ENCODE assay signal across 9 mouse cellular contexts in genomic region chr17:35439295-35439747, GRCm38 (mm10). TPM values are rescaled to one million over a fixed set of nuclear protein-coding genes. Genes with fewer than 3 reads are reported as not detected.
DNase-seq lines count a peak whose midpoint lies in the region; ATAC-seq and TF ChIP-seq lines count a peak whose summit lies in the region.
"Not testable (repeated sequence)": the region's sequence is repeated elsewhere in the genome, so short reads cannot be mapped to it uniquely, and the experiment has no call there.
"Had no signal": no experiment of that assay in that cellular context is flagged by ENCODE, and none has a peak within 500 bp of the region (broad histone marks: within the 10 kb centered on the region; RNA-seq: fewer than 3 reads in every experiment).

No protein-coding gene starts in this region.

- not testable (repeated sequence) for H3K36me3 ChIP-seq in hindbrain, embryonic 14.5 days (replicated peaks; ENCODE audit: control insufficient read depth, insufficient read depth); lung, embryonic 14.5 days (ENCODE audit: insufficient read depth); neural tube, embryonic 13.5 days

- intact Hi-C loops in gastrocnemius, adult 2 months (cut with DNase I), result not testable (repeated sequence)

- not testable (repeated sequence) for H3K27me3 ChIP-seq in hindbrain, embryonic 14.5 days (ENCODE audit: control insufficient read depth, insufficient read depth, low read length); neural tube, embryonic 13.5 days
- peaks cover 18% of the 10 kb centered on the region for H3K27me3 ChIP-seq in lung, embryonic 14.5 days (ENCODE audit: insufficient read depth, low read length)

- under 1% methylated on average over 42 of the region's 48 CpGs for WGBS in hindbrain, embryonic 14.5 days
- 1% methylated on average over 41 of the region's 48 CpGs for WGBS in lung, embryonic 14.5 days
- 1% methylated on average over 44 of the region's 48 CpGs for WGBS in neural tube, embryonic 13.5 days

- H3K4me1 ChIP-seq in hindbrain, embryonic 14.5 days (replicated peaks; ENCODE audit: control insufficient read depth, insufficient read depth, low read length); lung, embryonic 14.5 days (ENCODE audit: insufficient read depth); neural tube, embryonic 13.5 days (replicated peaks): not testable (repeated sequence)

- H3K27ac ChIP-seq in gastrocnemius, adult 2 months; hindbrain, embryonic 14.5 days; lung, embryonic 14.5 days (ENCODE audit: low read depth); neural tube, embryonic 13.5 days (replicated peaks): not testable (repeated sequence)

- peak overlapping the region; percentile 87 for H3K4me2 ChIP-seq in hindbrain, embryonic 14.5 days (replicated peaks)
- peak overlapping the region; percentile 83 for H3K4me2 ChIP-seq in lung, embryonic 14.5 days
- peak overlapping the region; percentile 79 for H3K4me2 ChIP-seq in neural tube, embryonic 13.5 days

- H3K9ac ChIP-seq in hindbrain, embryonic 14.5 days, result peak overlapping the region; percentile 56
- H3K9ac ChIP-seq in lung, embryonic 14.5 days, result peak overlapping the region; percentile 42; the same call in 1 of the 2 replicates
- H3K9ac ChIP-seq in neural tube, embryonic 13.5 days, result peak overlapping the region; percentile 74

- ATAC-seq in hindbrain, embryonic 14.5 days (ENCODE audit: low FRiP score), result peak; percentile 70
- ATAC-seq in lung, embryonic 14.5 days (ENCODE audit: insufficient read depth), result peak; percentile 66
- ATAC-seq in neural tube, embryonic 13.5 days (ENCODE audit: low read depth), result peak; percentile 68

- H3K9me3 ChIP-seq in hindbrain, embryonic 14.5 days (ENCODE audit: control insufficient read depth, low read length); lung, embryonic 14.5 days (ENCODE audit: low read depth, low read length); neural tube, embryonic 13.5 days: not testable (repeated sequence)

- DNase-seq in Muller cell, postnatal 12 days (ENCODE audit: inconsistent ontology term), result peak; percentile 43
- peak; percentile 40 for DNase-seq in embryo, embryonic 10.5 days (ENCODE audit: low spot score)
- DNase-seq in gastrocnemius, adult 2 months, result peak; percentile 29
- DNase-seq in hindbrain, embryonic 14.5 days (ENCODE audit: low spot score), result peak; percentile 33
- DNase-seq in kidney, postnatal 4 days, result peak; percentile 25 to 56
- peak; percentile 15 for DNase-seq in lung, embryonic 14.5 days
- peak; percentile 36 for DNase-seq in urinary bladder, adult 2 months (ENCODE audit: low spot score)

- TF ChIP-seq CTCF in gastrocnemius, adult 2 months (IDR thresholded peaks at IDR 0.05); lung, embryonic 14.5 days (IDR thresholded peaks at IDR 0.05; ENCODE audit: low read depth): not testable (repeated sequence)

- H3K4me3 ChIP-seq in gastrocnemius, adult 2 months, result peak overlapping the region; percentile 67
- H3K4me3 ChIP-seq in hindbrain, embryonic 14.5 days (replicated peaks; ENCODE audit: low read length), result peak overlapping the region; percentile 38
- H3K4me3 ChIP-seq in lung, embryonic 14.5 days (ENCODE audit: low read depth, low read length), result peak overlapping the region; percentile 43
- H3K4me3 ChIP-seq in neural tube, embryonic 13.5 days, result peak overlapping the region; percentile 47

RNA-seq across cellular contexts. Expression of gene H2-Q7, which starts 0.4 kb away (rescaled TPM):
- total RNA-seq in gastrocnemius, adult 2 months (2021), result under 1 TPM; 0.61 to 0.82 TPM
- 2.8 and 2.9 TPM in 2 replicates for polyA plus RNA-seq in hindbrain, embryonic 14.5 days (2014; fragmentation: Nextera tagmentation; extraction: Ambion mirVana)
- polyA plus RNA-seq in lung, embryonic 14.5 days (2014; fragmentation: Nextera tagmentation; extraction: Ambion mirVana), result 6.9 and 7.3 TPM in 2 replicates
- 3.4 and 4.0 TPM in 2 replicates for polyA plus RNA-seq in neural tube, embryonic 13.5 days (2015; fragmentation: Nextera tagmentation; extraction: Ambion mirVana)
- 56.1 and 64.7 TPM in 2 replicates for polyA plus RNA-seq in urinary bladder, adult 2 months (2012; rRNA removed)

RNA-seq across cellular contexts. Expression of gene H2-Q6, which starts 14.7 kb away (rescaled TPM):
- under 1 TPM in 1 of 2 experiments, not detected in 1; 0.18 TPM for total RNA-seq in gastrocnemius, adult 2 months (2021)
- 0.44 and 0.71 TPM in 2 replicates for polyA plus RNA-seq in hindbrain, embryonic 14.5 days (2014; fragmentation: Nextera tagmentation; extraction: Ambion mirVana)
- 0.54 and 0.61 TPM in 2 replicates for polyA plus RNA-seq in lung, embryonic 14.5 days (2014; fragmentation: Nextera tagmentation; extraction: Ambion mirVana)
- polyA plus RNA-seq in neural tube, embryonic 13.5 days (2015; fragmentation: Nextera tagmentation; extraction: Ambion mirVana), result 0.37 and 0.42 TPM in 2 replicates
- polyA plus RNA-seq in urinary bladder, adult 2 months (2012; rRNA removed), result 31.9 and 38.8 TPM in 2 replicates

RNA-seq across cellular contexts. Expression of gene H2-Q10, which starts 30.6 kb away (rescaled TPM):
- total RNA-seq in gastrocnemius, adult 2 months (2021), result under 1 TPM; 0.05 to 0.33 TPM
- polyA plus RNA-seq in hindbrain, embryonic 14.5 days (2014; fragmentation: Nextera tagmentation; extraction: Ambion mirVana), result not detected in 2 replicates
- 0.08 and 0.28 TPM in 2 replicates for polyA plus RNA-seq in lung, embryonic 14.5 days (2014; fragmentation: Nextera tagmentation; extraction: Ambion mirVana)
- not detected in 2 replicates for polyA plus RNA-seq in neural tube, embryonic 13.5 days (2015; fragmentation: Nextera tagmentation; extraction: Ambion mirVana)
- polyA plus RNA-seq in urinary bladder, adult 2 months (2012; rRNA removed), result 0.80 and 1.4 TPM in 2 replicates
- polyA plus RNA-seq: G1E had no signal

RNA-seq across cellular contexts. Expression of gene H2-Q4, which starts 59.9 kb away (rescaled TPM):
- total RNA-seq in gastrocnemius, adult 2 months (2021), result 1 to 10 TPM; 3.1 to 3.5 TPM
- polyA plus RNA-seq in hindbrain, embryonic 14.5 days (2014; fragmentation: Nextera tagmentation; extraction: Ambion mirVana), result 0.59 and 0.74 TPM in 2 replicates
- 5.0 and 6.0 TPM in 2 replicates for polyA plus RNA-seq in lung, embryonic 14.5 days (2014; fragmentation: Nextera tagmentation; extraction: Ambion mirVana)
- 1.0 and 1.4 TPM in 2 replicates for polyA plus RNA-seq in neural tube, embryonic 13.5 days (2015; fragmentation: Nextera tagmentation; extraction: Ambion mirVana)
- polyA plus RNA-seq in urinary bladder, adult 2 months (2012; rRNA removed), result 69.6 and 78.7 TPM in 2 replicates
- polyA plus RNA-seq: G1E had no signal

Comparison
In these comparisons a context has a peak if more than half of its experiments do, and no peak if none do; other contexts are left out.
1. RNA of gene H2-Q6, which starts 14.7 kb away (polyA plus RNA-seq): 31.9 to 38.8 TPM in urinary bladder, adult 2 months; 0.44 to 0.71 TPM in hindbrain, embryonic 14.5 days, 0.54 to 0.61 TPM in lung, embryonic 14.5 days and 0.37 to 0.42 TPM in neural tube, embryonic 13.5 days; every median in the first group is over 10 times any median in the second.
2. Peak in every context shown above with its lines, with median percentiles within 50 percentile points of each other: DNase-seq, H3K4me3 ChIP-seq, ATAC-seq, H3K4me2 ChIP-seq and H3K9ac ChIP-seq.